ENCODE assay signal across 7 mouse cellular contexts in the genomic region with DNA sequence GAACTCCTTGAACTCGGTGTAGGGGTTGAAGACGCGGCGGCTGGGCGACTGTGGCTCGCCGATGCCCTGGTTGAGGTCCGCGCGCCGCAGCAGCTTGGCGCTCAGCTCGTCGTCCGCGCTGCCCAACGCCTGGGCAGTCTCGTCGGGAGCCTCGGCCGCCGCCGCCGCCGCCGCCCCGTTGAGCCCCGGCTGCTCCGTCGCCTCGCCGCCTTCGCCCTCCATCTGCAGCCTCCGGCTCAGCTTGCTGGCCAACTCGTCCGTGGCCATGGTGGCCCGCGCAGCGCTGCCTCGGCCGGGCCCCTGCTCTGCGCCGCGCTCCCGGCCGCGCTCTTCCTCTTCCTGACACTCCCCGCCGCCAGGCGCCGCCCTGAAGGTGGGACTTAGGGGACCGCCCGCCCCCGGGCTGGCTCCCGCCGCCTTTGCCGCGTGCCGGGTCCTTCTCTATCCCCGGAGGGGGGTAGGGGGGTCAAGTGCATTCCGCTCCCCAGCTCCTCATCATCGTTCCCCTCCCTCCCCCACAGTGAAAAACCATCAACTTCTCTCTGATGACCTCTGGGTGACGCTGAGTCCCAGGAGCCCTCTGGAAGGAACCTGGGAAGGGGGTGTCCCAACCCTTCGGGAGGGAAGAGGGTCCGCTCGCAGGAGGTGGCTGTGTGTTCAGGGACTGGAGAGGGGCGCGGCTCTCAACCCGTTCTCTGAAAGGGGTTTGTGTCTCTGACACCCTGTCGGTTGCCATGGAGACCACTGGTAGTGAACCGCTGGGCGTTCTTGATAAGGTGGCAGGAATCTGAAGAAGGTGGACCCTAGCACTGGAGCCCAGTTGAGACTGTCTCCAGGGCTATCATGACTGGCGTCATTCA. TPM values are rescaled to one million over a fixed set of nuclear protein-coding genes. Genes with fewer than 3 reads are reported as not detected.
DNase-seq lines count a peak whose midpoint lies in the region; ATAC-seq lines count a peak whose summit lies in the region.

Gene Efhd2, minus strand, starts transcription at position 320 of the 860 bp plus-strand sequence.

- under 1% methylated on average over 73 of the region's 73 CpGs for WGBS in intestine, embryonic 14.5 days
- WGBS in limb, embryonic 10.5 days, result under 1% methylated on average over 72 of the region's 73 CpGs
- WGBS in midbrain, embryonic 12.5 days, result under 1% methylated on average over 69 of the region's 73 CpGs

- ATAC-seq in intestine, embryonic 14.5 days (replicated peaks; ENCODE audit: low FRiP score, low TSS enrichment, low read depth), result peak; percentile 83
- peak; percentile 86 for ATAC-seq in midbrain, embryonic 12.5 days (ENCODE audit: low FRiP score, low read depth)

- DNase-seq in adrenal gland, adult 2 months, result peak; percentile 91
- DNase-seq in embryo, embryonic 10 days (ENCODE audit: low spot score), result peak; percentile 90
- DNase-seq in gastrocnemius, postnatal 25 days, result peak; percentile 83
- peak; percentile 88 for DNase-seq in intestine, embryonic 14.5 days (ENCODE audit: low spot score)
- peak; percentile 83 for DNase-seq in limb, embryonic 10.5 days (ENCODE audit: low spot score)
- peak; percentile 68 to 81 for DNase-seq in spleen, adult 18-20 months

- peaks cover 10% of the 10 kb centered on the region; the same call in 1 of the 2 replicates for H3K36me3 ChIP-seq in intestine, embryonic 14.5 days (ENCODE audit: control insufficient read depth, insufficient read depth, low read length)
- no peaks in the 10 kb centered on the region for H3K36me3 ChIP-seq in limb, embryonic 10.5 days
- H3K36me3 ChIP-seq in midbrain, embryonic 12.5 days, result peaks cover 11% of the 10 kb centered on the region

- peak within 1 kb of the TSS; percentile 78 for H3K4me3 ChIP-seq in intestine, embryonic 14.5 days (ENCODE audit: low read depth, low read length)
- peak within 1 kb of the TSS; percentile 81 for H3K4me3 ChIP-seq in limb, embryonic 10.5 days
- peak within 1 kb of the TSS; percentile 80 for H3K4me3 ChIP-seq in midbrain, embryonic 12.5 days

- peak within 1 kb of the TSS; percentile 51; the same call in 1 of the 2 replicates for H3K27ac ChIP-seq in intestine, embryonic 14.5 days (ENCODE audit: low read depth)
- H3K27ac ChIP-seq in limb, embryonic 10.5 days, result peak within 1 kb of the TSS; percentile 83
- H3K27ac ChIP-seq in midbrain, embryonic 12.5 days (replicated peaks), result peak within 1 kb of the TSS; percentile 58

- H3K9ac ChIP-seq in intestine, embryonic 14.5 days (ENCODE audit: low read length), result peak within 1 kb of the TSS; percentile 72
- H3K9ac ChIP-seq in midbrain, embryonic 12.5 days (replicated peaks), result peak within 1 kb of the TSS; percentile 84

- H3K9me3 ChIP-seq in intestine, embryonic 14.5 days (ENCODE audit: control insufficient read depth, low read length), result no peaks in the 10 kb centered on the region
- no peaks in the 10 kb centered on the region for H3K9me3 ChIP-seq in limb, embryonic 10.5 days (replicated peaks)
- H3K9me3 ChIP-seq in midbrain, embryonic 12.5 days, result no peaks in the 10 kb centered on the region

- peaks cover 35% of the 10 kb centered on the region for H3K4me1 ChIP-seq in intestine, embryonic 14.5 days (replicated peaks; ENCODE audit: control insufficient read depth, insufficient read depth, low read length)
- H3K4me1 ChIP-seq in limb, embryonic 10.5 days, result peaks cover 40% of the 10 kb centered on the region
- peaks cover 52% of the 10 kb centered on the region for H3K4me1 ChIP-seq in midbrain, embryonic 12.5 days

- peak within 1 kb of the TSS; percentile 94 for H3K4me2 ChIP-seq in intestine, embryonic 14.5 days (ENCODE audit: low read length)
- peak within 1 kb of the TSS; percentile 91 for H3K4me2 ChIP-seq in midbrain, embryonic 12.5 days (replicated peaks)

- no peaks in the 10 kb centered on the region for H3K27me3 ChIP-seq in intestine, embryonic 14.5 days (replicated peaks; ENCODE audit: control insufficient read depth, insufficient read depth, low read length)
- peaks cover 43% of the 10 kb centered on the region for H3K27me3 ChIP-seq in limb, embryonic 10.5 days (ENCODE audit: low read depth, poor library complexity, severe bottlenecking)
- H3K27me3 ChIP-seq in midbrain, embryonic 12.5 days, result peaks cover 10% of the 10 kb centered on the region; the same call in 1 of the 2 replicates

RNA-seq across cellular contexts. Expression of gene Efhd2, which starts in this region (rescaled TPM):
- total RNA-seq in adrenal gland, adult 2 months (2021), result 10 to 100 TPM; 26.9 to 30.7 TPM
- polyA plus RNA-seq in adrenal gland, adult 2 months (2012; rRNA removed), result 61.4 and 62.8 TPM in 2 replicates
- 1 to 10 TPM; 5.6 to 8.7 TPM for total RNA-seq in gastrocnemius, postnatal 25 days (2021)
- 59.4 and 75.6 TPM in 2 replicates for polyA plus RNA-seq in intestine, embryonic 14.5 days (2014; fragmentation: Nextera tagmentation; extraction: Ambion mirVana)
- polyA plus RNA-seq in limb, embryonic 10.5 days (2016; fragmentation: Nextera tagmentation; extraction: Ambion mirVana), result 33.7 and 35.1 TPM in 2 replicates
- polyA plus RNA-seq in midbrain, embryonic 12.5 days (2016; fragmentation: Nextera tagmentation; extraction: Ambion mirVana), result 96.8 and 112 TPM in 2 replicates

Comparison
In these comparisons a context has a peak if more than half of its experiments do, and no peak if none do; other contexts are left out.
1. Peak in every context shown above with its lines: DNase-seq, ATAC-seq, H3K4me3 ChIP-seq and H3K27ac ChIP-seq.